In genomic region chr11:120632559-120633519, GRCm38 (mm10) we compare ENCODE assay signal across 8 mouse cellular contexts. TPM values are rescaled to one million over a fixed set of nuclear protein-coding genes. Genes with fewer than 3 reads are reported as not detected.
DNase-seq lines count a peak whose midpoint lies in the region; ATAC-seq and TF ChIP-seq lines count a peak whose summit lies in the region.

No protein-coding gene starts in this region.

- peak; percentile 93 for DNase-seq in MEL (ENCODE audit: low read depth, low spot score)
- DNase-seq in cerebellum, adult 2 months = peak; percentile 69 to 72
- peak; percentile 42 to 51 for DNase-seq in layer of hippocampus, postnatal 25 days (ENCODE audit: extremely low spot score in 1 of 2, low spot score in 1 of 2)
- peak; percentile 54 for DNase-seq in retina, postnatal 7 days (ENCODE audit: low read depth, low spot score)
- peak; percentile 66 for DNase-seq in thymus, postnatal 4 days

- peak in 2 of 3 experiments; percentile 4 to 26; a peak in 3 of 6 replicates for TF ChIP-seq CTCF in MEL (IDR thresholded peaks at IDR 0.05 in 2 of 3, conservative IDR thresholded peaks at IDR 0.05 in 1 of 3; ENCODE audit: control insufficient read depth in 1 of 3, insufficient read depth in 1 of 3, low read depth in 2 of 3, low read length in 3 of 3, poor library complexity in 1 of 3, severe bottlenecking in 1 of 3)
- no peak for TF ChIP-seq CTCF in cerebellum, adult 2 months (IDR thresholded peaks at IDR 0.05; ENCODE audit: borderline replicate concordance, insufficient read depth, low read depth, low read length)

- H3K27ac ChIP-seq in MEL (ENCODE audit: control insufficient read depth, low read depth, low read length) (peak overlapping the region; percentile 78), macrophage (peak overlapping the region; percentile 99)
- H3K27ac ChIP-seq in cerebellum, adult 2 months (ENCODE audit: insufficient read depth, low read length) = peak overlapping the region; percentile 49; the same call in 1 of the 2 replicates
- H3K27ac ChIP-seq in forebrain, embryonic 16.5 days (ENCODE audit: low read length) = peak overlapping the region; percentile 79

- under 1% methylated on average over 111 of the region's 116 CpGs for WGBS in cerebellum, adult 2 months
- WGBS in forebrain, embryonic 16.5 days = under 1% methylated on average over 99 of the region's 116 CpGs
- WGBS in macrophage (ENCODE audit: missing documents) = 1% methylated on average over 101 of the region's 116 CpGs

- peak in 1 of 2 experiments; percentile 15; a peak in 1 of 4 replicates for TF ChIP-seq EP300 in MEL (IDR thresholded peaks at IDR 0.05; ENCODE audit: low read depth in 1 of 2, low read length in 2 of 2)

- H3K4me3 ChIP-seq in MEL (ENCODE audit: control insufficient read depth in 1 of 2, insufficient read depth in 1 of 2, low read depth in 2 of 2, low read length in 2 of 2) (peak overlapping the region; percentile 79 to 87), macrophage (ENCODE audit: inconsistent target) (peak overlapping the region; percentile 71)
- peak overlapping the region; percentile 65 for H3K4me3 ChIP-seq in cerebellum, adult 2 months (replicated peaks; ENCODE audit: insufficient read depth, low read depth, low read length)
- peak overlapping the region; percentile 84 for H3K4me3 ChIP-seq in forebrain, embryonic 16.5 days (replicated peaks; ENCODE audit: low read length)

- H3K9ac ChIP-seq in MEL (ENCODE audit: control insufficient read depth, low read depth, low read length, poor library complexity, severe bottlenecking) = peak overlapping the region; percentile 98
- H3K9ac ChIP-seq in forebrain, embryonic 16.5 days (replicated peaks; ENCODE audit: low read depth, low read length) = peak overlapping the region; percentile 85

- no peak for TF ChIP-seq RAD21 in MEL (IDR thresholded peaks at IDR 0.05; ENCODE audit: low read depth, low read length)

- peak overlapping the region; percentile 61 for H3K4me2 ChIP-seq in forebrain, embryonic 16.5 days (ENCODE audit: low read length)

- peak; percentile 85 for ATAC-seq in forebrain, embryonic 16.5 days
- ATAC-seq in hematopoietic stem cell, adult 5-6 weeks (replicated peaks in 1 of 2; ENCODE audit: insufficient read depth in 1 of 2, low FRiP score in 2 of 2, low TSS enrichment in 1 of 2, low read depth in 1 of 2, poor library complexity in 2 of 2, severe bottlenecking in 2 of 2) = peak; percentile 33 to 46; a peak in 3 of 4 replicates

- no peaks in the 10 kb centered on the region for H3K27me3 ChIP-seq in MEL (ENCODE audit: control insufficient read depth in 1 of 2, insufficient read depth in 2 of 2, low read length in 2 of 2)
- H3K27me3 ChIP-seq in cerebellum, adult 2 months (ENCODE audit: control insufficient read depth, insufficient read depth, low read length) = no peaks in the 10 kb centered on the region
- no peaks in the 10 kb centered on the region for H3K27me3 ChIP-seq in forebrain, embryonic 16.5 days (replicated peaks; ENCODE audit: control insufficient read depth, insufficient read depth, low read length)

- H3K9me3 ChIP-seq in MEL (replicated peaks; ENCODE audit: insufficient read depth, low read length) = no peaks in the 10 kb centered on the region
- no peaks in the 10 kb centered on the region for H3K9me3 ChIP-seq in forebrain, embryonic 16.5 days (ENCODE audit: control insufficient read depth, low read length)

- H3K79me2 ChIP-seq in MEL (ENCODE audit: control insufficient read depth, insufficient read depth, low read length, poor library complexity) (peaks cover 55% of the 10 kb centered on the region), macrophage (ENCODE audit: inconsistent target) (peaks cover 55% of the 10 kb centered on the region)

- peaks cover 26 to 48% of the 10 kb centered on the region in 2 experiments for H3K4me1 ChIP-seq in MEL (ENCODE audit: control insufficient read depth in 1 of 2, insufficient read depth in 2 of 2, low read length in 2 of 2)
- peaks cover 19% of the 10 kb centered on the region for H3K4me1 ChIP-seq in cerebellum, adult 2 months (ENCODE audit: control insufficient read depth, insufficient read depth, low read length)
- H3K4me1 ChIP-seq in forebrain, embryonic 16.5 days (replicated peaks; ENCODE audit: control insufficient read depth, insufficient read depth, low read length) = peaks cover 31% of the 10 kb centered on the region

- H3K36me3 ChIP-seq in MEL (ENCODE audit: control insufficient read depth in 1 of 2, insufficient read depth in 2 of 2, low read length in 2 of 2) (peaks cover 3 to 39% of the 10 kb centered on the region in 2 experiments; a peak in 3 of 4 replicates), macrophage (ENCODE audit: inconsistent target) (no peaks in the 10 kb centered on the region)
- H3K36me3 ChIP-seq in forebrain, embryonic 16.5 days (ENCODE audit: control insufficient read depth, insufficient read depth) = peaks cover 6% of the 10 kb centered on the region; the same call in 1 of the 2 replicates

- TF ChIP-seq POLR2A in MEL (IDR thresholded peaks at IDR 0.05; ENCODE audit: control insufficient read depth in 1 of 2, insufficient read depth in 1 of 2, low read depth in 1 of 2, low read length in 2 of 2, poor library complexity in 1 of 2) = peak in 1 of 2 experiments; percentile 80; a peak in 2 of 4 replicates
- no peak for TF ChIP-seq POLR2A in cerebellum, adult 2 months (IDR thresholded peaks at IDR 0.05; ENCODE audit: borderline replicate concordance, insufficient read depth, low read length)

RNA-seq across cellular contexts. Expression of gene Mafg, which starts 0.6 kb away (rescaled TPM):
- 26.5 and 29.7 TPM in 2 replicates for total RNA-seq in MEL (2012; rRNA removed)
- 100 to 1,000 TPM in 1 of 2 experiments, 10 to 100 TPM in 1; 54.0 to 113 TPM for polyA plus RNA-seq in MEL (2012; ENCODE audit: insufficient read depth in 1 of 2, insufficient read length in 2 of 2, low read depth in 1 of 2, low replicate concordance in 2 of 2, missing spikeins in 1 of 2)
- polyA plus RNA-seq in cerebellum, adult 2 months (2012; rRNA removed) = 60.5 and 65.3 TPM in 2 replicates
- polyA plus RNA-seq in forebrain, embryonic 16.5 days (2015; fragmentation: Nextera tagmentation; extraction: Ambion mirVana) = 39.9 and 40.1 TPM in 2 replicates
- 18.1 and 33.2 TPM in 2 replicates for total RNA-seq in hematopoietic stem cell, adult 5-6 weeks (2017)
- total RNA-seq in layer of hippocampus, postnatal 25 days (2021) = 10 to 100 TPM; 68.9 to 83.2 TPM
- total RNA-seq in macrophage (2018; cell fraction: chromatin; rRNA removed) = 100 to 1,000 TPM; 127 to 265 (median 218) TPM
- 10 to 100 TPM; 29.7 to 53.1 (median 42.5) TPM for total RNA-seq in macrophage (2018; cell fraction: cytosol; rRNA removed)
- total RNA-seq in macrophage (2018; cell fraction: nucleus; rRNA removed) = 100 to 1,000 TPM; 103 to 262 (median 141) TPM
- 18.1 to 68.2 TPM (median 39.6 TPM) in 3 replicates for polyA plus RNA-seq in macrophage (2018)

RNA-seq across cellular contexts. Expression of gene Sirt7, which starts 7.8 kb away (rescaled TPM):
- total RNA-seq in MEL (2012; rRNA removed) = 61.6 and 78.2 TPM in 2 replicates
- polyA plus RNA-seq in MEL (2012; ENCODE audit: insufficient read depth in 1 of 2, insufficient read length in 2 of 2, low read depth in 1 of 2, low replicate concordance in 2 of 2, missing spikeins in 1 of 2) (10 to 100 TPM in 1 of 2 experiments, not detected in 1; 72.3 TPM), macrophage (2018) (37.3 to 77.5 TPM (median 50.4 TPM) in 3 replicates)
- 76.9 and 80.5 TPM in 2 replicates for polyA plus RNA-seq in cerebellum, adult 2 months (2012; rRNA removed)
- 50.2 and 50.6 TPM in 2 replicates for polyA plus RNA-seq in forebrain, embryonic 16.5 days (2015; fragmentation: Nextera tagmentation; extraction: Ambion mirVana)
- 52.4 and 56.7 TPM in 2 replicates for total RNA-seq in hematopoietic stem cell, adult 5-6 weeks (2017)
- 10 to 100 TPM; 36.1 to 42.4 TPM for total RNA-seq in layer of hippocampus, postnatal 25 days (2021)
- total RNA-seq in macrophage (2018; cell fraction: chromatin; rRNA removed) = 100 to 1,000 TPM; 131 to 498 (median 330) TPM
- total RNA-seq in macrophage (2018; cell fraction: cytosol; rRNA removed) = 10 to 100 TPM; 27.1 to 83.0 (median 62.4) TPM
- 100 to 1,000 TPM in 25 of 26 experiments, 10 to 100 TPM in 1; 90.8 to 277 (median 168) TPM for total RNA-seq in macrophage (2018; cell fraction: nucleus; rRNA removed)

RNA-seq across cellular contexts. Expression of gene Pycr1, which starts 10.7 kb away (rescaled TPM):
- 2.6 and 7.1 TPM in 2 replicates for total RNA-seq in MEL (2012; rRNA removed)
- polyA plus RNA-seq in MEL (2012; ENCODE audit: insufficient read depth in 1 of 2, insufficient read length in 2 of 2, low read depth in 1 of 2, low replicate concordance in 2 of 2, missing spikeins in 1 of 2) (10 to 100 TPM in 1 of 2 experiments, not detected in 1; 15.3 TPM), macrophage (2018) (not detected in 3 replicates)
- 2.1 and 2.3 TPM in 2 replicates for polyA plus RNA-seq in cerebellum, adult 2 months (2012; rRNA removed)
- polyA plus RNA-seq in forebrain, embryonic 16.5 days (2015; fragmentation: Nextera tagmentation; extraction: Ambion mirVana) = 34.9 and 36.5 TPM in 2 replicates
- total RNA-seq in hematopoietic stem cell, adult 5-6 weeks (2017) = 0.88 and 2.1 TPM in 2 replicates
- 1 to 10 TPM; 4.3 to 4.9 TPM for total RNA-seq in layer of hippocampus, postnatal 25 days (2021)
- 1 to 10 TPM in 1 of 26 experiments, under 1 TPM in 1, not detected in 24; 0.36 to 6.1 TPM for total RNA-seq in macrophage (2018; cell fraction: chromatin; rRNA removed)
- total RNA-seq in macrophage (2018; cell fraction: cytosol; rRNA removed) = under 1 TPM in 11 of 26 experiments, not detected in 15; 0.08 to 0.61 (median 0.15) TPM
- under 1 TPM in 2 of 26 experiments, not detected in 24; 0.40 to 0.50 TPM for total RNA-seq in macrophage (2018; cell fraction: nucleus; rRNA removed)

RNA-seq across cellular contexts. Expression of gene Pcyt2, which starts 15.1 kb away (rescaled TPM):
- total RNA-seq in MEL (2012; rRNA removed) = 71.8 and 86.7 TPM in 2 replicates
- polyA plus RNA-seq in MEL (2012; ENCODE audit: insufficient read depth in 1 of 2, insufficient read length in 2 of 2, low read depth in 1 of 2, low replicate concordance in 2 of 2, missing spikeins in 1 of 2) = 10 to 100 TPM in 1 of 2 experiments, not detected in 1; 87.3 TPM
- polyA plus RNA-seq in cerebellum, adult 2 months (2012; rRNA removed) = 401 and 403 TPM in 2 replicates
- polyA plus RNA-seq in forebrain, embryonic 16.5 days (2015; fragmentation: Nextera tagmentation; extraction: Ambion mirVana) = 175 and 234 TPM in 2 replicates
- total RNA-seq in hematopoietic stem cell, adult 5-6 weeks (2017) = 38.6 and 41.7 TPM in 2 replicates
- 100 to 1,000 TPM; 133 to 162 TPM for total RNA-seq in layer of hippocampus, postnatal 25 days (2021)
- total RNA-seq in macrophage (2018; cell fraction: chromatin; rRNA removed) = 100 to 1,000 TPM; 136 to 537 (median 250) TPM
- 10 to 100 TPM; 15.5 to 47.5 (median 25.2) TPM for total RNA-seq in macrophage (2018; cell fraction: cytosol; rRNA removed)
- total RNA-seq in macrophage (2018; cell fraction: nucleus; rRNA removed) = 100 to 1,000 TPM in 23 of 26 experiments, 10 to 100 TPM in 3; 67.5 to 355 (median 144) TPM
- polyA plus RNA-seq in macrophage (2018) = 23.8 to 69.4 TPM (median 36.2 TPM) in 3 replicates

RNA-seq across cellular contexts. Expression of gene Myadml2, which starts 15.1 kb away (rescaled TPM):
- not detected in 2 replicates for total RNA-seq in MEL (2012; rRNA removed)
- not detected for polyA plus RNA-seq in MEL (2012; ENCODE audit: insufficient read depth in 1 of 2, insufficient read length in 2 of 2, low read depth in 1 of 2, low replicate concordance in 2 of 2, missing spikeins in 1 of 2)
- 3.3 and 4.5 TPM in 2 replicates for polyA plus RNA-seq in cerebellum, adult 2 months (2012; rRNA removed)
- polyA plus RNA-seq in forebrain, embryonic 16.5 days (2015; fragmentation: Nextera tagmentation; extraction: Ambion mirVana) = 0.75 TPM in 1 of 2 replicates, not detected in the other
- 0.94 TPM in 1 of 2 replicates, not detected in the other for total RNA-seq in hematopoietic stem cell, adult 5-6 weeks (2017)
- total RNA-seq in layer of hippocampus, postnatal 25 days (2021) = 1 to 10 TPM; 2.5 to 3.5 TPM
- not detected for total RNA-seq in macrophage (2018; cell fraction: chromatin; rRNA removed)
- not detected for total RNA-seq in macrophage (2018; cell fraction: cytosol; rRNA removed)
- not detected for total RNA-seq in macrophage (2018; cell fraction: nucleus; rRNA removed)
- not detected in 3 replicates for polyA plus RNA-seq in macrophage (2018)

Comparison
In these comparisons a context has a peak if more than half of its experiments do, and no peak if none do; other contexts are left out.
1. Peak in every context shown above with its lines: DNase-seq, ATAC-seq, H3K4me3 ChIP-seq and H3K27ac ChIP-seq.
2. H3K27ac ChIP-seq: peak in every context shown above with its lines; median percentile 99 in macrophage; 79 in forebrain, embryonic 16.5 days; 78 in MEL; 49 in cerebellum, adult 2 months.